ENCODE assay signal across 32 mouse cellular contexts in the genomic region with DNA sequence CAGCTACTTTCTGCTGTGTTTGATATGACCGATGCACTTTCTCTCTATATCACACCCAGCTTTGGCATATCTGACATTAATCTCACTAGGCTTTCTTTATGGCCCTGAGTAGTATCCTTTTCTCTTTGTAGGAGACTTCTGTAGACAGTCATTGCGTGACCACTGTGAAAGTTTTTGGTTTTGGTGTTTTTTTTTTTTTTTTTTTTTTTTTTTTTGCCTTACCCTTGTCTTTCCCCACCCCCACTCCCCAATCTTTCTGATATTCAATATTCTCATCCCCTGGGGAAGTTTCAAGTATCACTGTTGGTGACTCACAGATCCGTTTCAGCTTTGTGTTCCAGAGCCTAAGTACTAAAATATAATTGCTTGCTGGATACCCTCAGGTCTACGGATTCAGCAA.
"Had no signal": no experiment of that assay in that cellular context is flagged by ENCODE, and none has a peak within 500 bp of the region (broad histone marks: within the 10 kb centered on the region; RNA-seq: fewer than 3 reads in every experiment).

No protein-coding gene starts in this region.

- H3K36me3 ChIP-seq: heart, embryonic 10.5 days; heart, embryonic 12.5 days; heart, embryonic 13.5 days; heart, embryonic 15.5 days; hindbrain, embryonic 10.5 days; hindbrain, embryonic 12.5 days; hindbrain, embryonic 13.5 days; hindbrain, embryonic 15.5 days; intestine, embryonic 15.5 days; kidney, embryonic 15.5 days had no signal

- H3K27ac ChIP-seq: heart, embryonic 10.5 days; heart, embryonic 13.5 days; heart, embryonic 15.5 days; hindbrain, embryonic 10.5 days; hindbrain, embryonic 12.5 days; hindbrain, embryonic 13.5 days; hindbrain, embryonic 14.5 days; hindbrain, embryonic 15.5 days; hindbrain, postnatal 0 days; intestine, embryonic 15.5 days; kidney, embryonic 15.5 days; kidney, postnatal 0 days; layer of hippocampus, adult 2 months; left cerebral cortex, adult 2 months had no signal

- H3K4me2 ChIP-seq: heart, embryonic 11.5 days; heart, embryonic 12.5 days; heart, embryonic 13.5 days; heart, embryonic 15.5 days; hindbrain, embryonic 12.5 days; hindbrain, embryonic 13.5 days; hindbrain, embryonic 14.5 days; hindbrain, embryonic 15.5 days; intestine, embryonic 15.5 days; kidney, embryonic 15.5 days had no signal

- H3K9ac ChIP-seq: heart, embryonic 12.5 days; heart, embryonic 13.5 days; heart, embryonic 15.5 days; hindbrain, embryonic 12.5 days; hindbrain, embryonic 13.5 days; hindbrain, embryonic 14.5 days; hindbrain, embryonic 15.5 days; intestine, embryonic 15.5 days; kidney, embryonic 15.5 days had no signal

- H3K27me3 ChIP-seq: heart, embryonic 12.5 days; heart, embryonic 13.5 days; heart, embryonic 15.5 days; hindbrain, embryonic 12.5 days; hindbrain, embryonic 13.5 days; hindbrain, embryonic 15.5 days; intestine, embryonic 15.5 days; kidney, embryonic 15.5 days had no signal

- DNase-seq: heart, postnatal 10 days; heart, postnatal 14 days; heart, postnatal 36 days; heart, postnatal 4 days; kidney, adult 11 months; kidney, adult 18-20 months; kidney, adult 2 months; kidney, adult 8-10 months; kidney, adult 9 months; kidney, postnatal 10 days; kidney, postnatal 14 days; kidney, postnatal 25 days; kidney, postnatal 36 days; kidney, postnatal 4 days; layer of hippocampus, adult 9-11 months; layer of hippocampus, postnatal 36 days had no signal

- H3K9me3 ChIP-seq: heart, embryonic 10.5 days; heart, embryonic 13.5 days; heart, embryonic 15.5 days; hindbrain, embryonic 10.5 days; hindbrain, embryonic 12.5 days; hindbrain, embryonic 13.5 days; hindbrain, embryonic 15.5 days; intestine, embryonic 15.5 days; kidney, embryonic 15.5 days had no signal

- H3K4me1 ChIP-seq: heart, embryonic 10.5 days; heart, embryonic 12.5 days; heart, embryonic 13.5 days; heart, embryonic 15.5 days; hindbrain, embryonic 10.5 days; hindbrain, embryonic 12.5 days; hindbrain, embryonic 13.5 days; hindbrain, embryonic 15.5 days; intestine, embryonic 15.5 days; kidney, embryonic 15.5 days had no signal

- H3K4me3 ChIP-seq: heart, embryonic 10.5 days; heart, embryonic 12.5 days; heart, embryonic 13.5 days; heart, embryonic 15.5 days; hindbrain, embryonic 10.5 days; hindbrain, embryonic 12.5 days; hindbrain, embryonic 13.5 days; hindbrain, embryonic 15.5 days; intestine, embryonic 15.5 days; kidney, embryonic 15.5 days; layer of hippocampus, adult 2 months; left cerebral cortex, adult 2 months had no signal
